Mouse (Mus musculus): ENCODE data around the gene Amt. TPM values are rescaled to one million over a fixed set of nuclear protein-coding genes. Genes with fewer than 3 reads are reported as not detected.
"Not testable (repeated sequence)": the region's sequence is repeated elsewhere in the genome, so short reads cannot be mapped to it uniquely, and the experiment has no call there.

The Amt gene
- total and polyA plus RNA-seq, 2 experiments from 2014 or later: 22.5 to 28.5 TPM

DNA sequence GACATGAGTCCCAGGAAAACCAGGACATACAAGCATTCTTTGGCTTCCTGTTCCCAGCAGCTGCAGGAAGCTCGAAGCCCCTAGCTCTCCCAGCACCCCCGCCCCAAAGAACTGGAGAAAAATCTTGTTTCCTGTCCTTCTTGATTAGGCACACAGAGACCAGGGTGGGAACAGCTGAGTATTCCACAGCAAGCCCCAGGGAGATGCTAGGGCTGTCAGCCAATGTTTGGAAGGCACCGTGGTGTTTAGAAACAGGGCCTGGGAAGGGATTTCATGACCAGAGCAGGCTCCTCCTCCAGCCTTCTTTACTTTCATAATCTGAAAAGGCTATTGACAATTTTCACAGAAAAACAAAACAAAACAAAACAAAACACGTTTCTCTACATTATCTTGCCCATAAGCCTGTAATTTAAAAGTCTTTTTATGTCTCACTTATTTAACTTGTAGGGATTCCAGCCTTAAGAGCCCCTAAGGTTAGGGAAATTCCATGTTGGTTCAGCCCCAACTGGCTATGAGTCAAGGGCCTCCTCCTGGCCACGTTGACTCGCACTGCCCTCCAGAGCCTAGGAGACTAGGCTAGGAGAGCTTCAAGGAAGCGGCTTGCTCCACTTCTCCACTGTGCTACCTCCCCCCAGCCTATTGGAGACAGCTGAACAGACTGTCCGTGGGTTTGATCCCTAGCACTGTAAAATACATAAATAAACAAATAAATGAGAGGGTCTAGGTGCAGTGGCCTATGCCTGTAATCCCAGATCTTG, 16.4 kb upstream of the Amt start:
- TF ChIP-seq CTCF (IDR thresholded peaks at IDR 0.05; ENCODE audit: low read depth): no peak
- Histone ChIP-seq H3K4me3 (ENCODE audit: low read length) (no peak overlapping the region), H3K4me2 (ENCODE audit: low read depth, low read length) (no peak overlapping the region), H3K4me1 (ENCODE audit: insufficient read depth, low read length) (no peaks in the 10 kb centered on the region), H3K27ac (no peak overlapping the region; the same call in 1 of the 2 replicates), H3K9me3 (ENCODE audit: low read length) (no peaks in the 10 kb centered on the region), H3K9ac (replicated peaks; ENCODE audit: low read length) (no peak overlapping the region), H3K36me3 (ENCODE audit: insufficient read depth, low read length) (no peaks in the 10 kb centered on the region), H3K27me3 (ENCODE audit: insufficient read depth, low read length) (no peaks in the 10 kb centered on the region)
- ATAC-seq (peak; percentile 72; the same call in 1 of the 2 replicates), DNase-seq (ENCODE audit: low spot score) (peak; percentile 72)
- 31% methylated on average over 8 of the region's 8 CpGs for WGBS

DNA sequence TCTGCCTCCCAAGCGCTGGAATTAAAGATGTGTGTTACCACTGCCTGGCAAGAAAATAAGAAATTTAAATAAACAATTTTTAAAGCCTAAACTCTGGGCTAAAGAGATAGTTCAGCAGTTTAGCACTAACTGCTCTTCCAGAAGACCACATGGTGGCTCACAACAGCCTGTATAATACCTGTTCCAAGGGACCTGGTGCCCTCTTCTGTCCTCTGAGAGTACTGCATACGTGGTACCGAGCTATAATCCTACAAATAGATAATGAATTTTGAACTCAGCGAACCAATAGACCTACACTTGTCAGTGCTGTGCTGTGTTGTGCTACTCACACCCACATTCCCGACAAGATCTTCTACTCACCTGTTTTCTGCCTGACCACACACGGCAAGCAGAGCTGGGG, 12.2 kb upstream of the Amt start:
- Histone ChIP-seq H3K36me3 (ENCODE audit: insufficient read depth, low read length) (no peaks in the 10 kb centered on the region), H3K4me2 (ENCODE audit: low read depth, low read length) (no peak overlapping the region), H3K9me3 (ENCODE audit: low read length) (no peaks in the 10 kb centered on the region), H3K4me3 (ENCODE audit: low read length) (no peak overlapping the region), H3K27ac (no peak overlapping the region), H3K9ac (replicated peaks; ENCODE audit: low read length) (no peak overlapping the region), H3K4me1 (ENCODE audit: insufficient read depth, low read length) (no peaks in the 10 kb centered on the region), H3K27me3 (ENCODE audit: insufficient read depth, low read length) (no peaks in the 10 kb centered on the region)
- 12% methylated on average over 6 of the region's 6 CpGs for WGBS
- peak; percentile 82 for ATAC-seq
- peak; percentile 86 for DNase-seq (ENCODE audit: low spot score)
- TF ChIP-seq CTCF (IDR thresholded peaks at IDR 0.05; ENCODE audit: low read depth): peak; percentile 90

DNA sequence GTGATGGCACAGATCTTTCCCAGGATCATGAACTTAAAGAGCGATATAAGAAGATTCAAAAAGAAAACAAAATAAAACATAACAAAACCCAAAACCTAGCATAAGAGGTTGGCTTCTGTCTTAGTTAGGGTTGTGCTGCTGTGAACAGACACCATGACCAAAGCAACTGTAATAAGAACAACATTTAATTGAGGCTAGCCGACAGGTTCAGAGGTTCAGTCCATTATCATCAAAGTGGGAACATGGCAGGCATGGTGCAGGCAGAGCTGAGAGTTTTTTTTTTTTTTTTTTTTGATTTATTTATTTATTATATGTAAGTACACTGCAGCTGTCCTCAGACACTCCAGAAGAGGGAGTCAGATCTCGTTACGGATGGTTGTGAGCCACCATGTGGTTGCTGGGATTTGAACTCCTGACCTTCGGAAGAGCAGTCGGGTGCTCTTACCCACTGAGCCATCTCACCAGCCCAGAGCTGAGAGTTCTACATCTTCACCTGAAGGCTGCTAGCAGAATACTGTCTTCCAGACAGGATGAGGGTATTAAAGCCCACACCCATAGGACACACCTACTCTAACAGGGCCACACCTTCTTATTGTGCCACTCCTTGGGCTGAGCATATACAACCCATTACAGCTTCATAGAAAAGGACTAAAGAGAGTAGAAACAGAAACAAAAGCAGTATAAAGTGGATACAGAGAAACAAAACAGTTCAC, 9.0 kb upstream of the Amt start:
- not testable (repeated sequence) for H3K9ac ChIP-seq (replicated peaks; ENCODE audit: low read length); H3K27me3 ChIP-seq (ENCODE audit: insufficient read depth, low read length); H3K9me3 ChIP-seq (ENCODE audit: low read length); H3K27ac ChIP-seq; ATAC-seq; H3K4me2 ChIP-seq (ENCODE audit: low read depth, low read length); H3K4me1 ChIP-seq (ENCODE audit: insufficient read depth, low read length); H3K36me3 ChIP-seq (ENCODE audit: insufficient read depth, low read length); H3K4me3 ChIP-seq (ENCODE audit: low read length); DNase-seq (ENCODE audit: low spot score)
- WGBS: 85% methylated on average over 4 of the region's 6 CpGs

DNA sequence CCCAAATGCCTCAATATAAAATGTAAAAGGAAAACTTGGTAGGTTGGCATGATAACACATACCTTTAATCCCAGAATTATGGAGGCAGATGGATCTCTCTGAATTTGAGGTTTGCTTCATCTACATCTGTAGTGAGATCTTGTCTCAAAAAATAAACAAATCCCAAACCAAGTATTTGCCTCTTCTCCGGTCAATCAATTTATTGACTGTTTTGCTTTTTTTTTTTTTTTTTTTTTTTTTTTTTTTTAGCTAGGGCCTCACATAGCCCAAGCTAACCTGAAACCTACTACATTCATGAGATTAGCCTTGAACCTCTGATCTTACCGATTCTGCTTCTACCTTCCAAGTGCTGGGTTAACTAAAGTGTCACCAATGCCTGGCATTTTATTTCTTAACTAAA, 7.3 kb upstream of the Amt start:
- no peak for TF ChIP-seq CTCF (IDR thresholded peaks at IDR 0.05; ENCODE audit: low read depth)
- Histone ChIP-seq H3K4me1 (ENCODE audit: insufficient read depth, low read length) (peaks cover 3% of the 10 kb centered on the region; the same call in 1 of the 2 replicates), H3K4me3 (ENCODE audit: low read length) (no peak overlapping the region), H3K27ac (no peak overlapping the region), H3K9ac (replicated peaks; ENCODE audit: low read length) (no peak overlapping the region), H3K9me3 (ENCODE audit: low read length) (no peaks in the 10 kb centered on the region), H3K36me3 (ENCODE audit: insufficient read depth, low read length) (peaks cover 2% of the 10 kb centered on the region; the same call in 1 of the 2 replicates), H3K27me3 (ENCODE audit: insufficient read depth, low read length) (no peaks in the 10 kb centered on the region), H3K4me2 (ENCODE audit: low read depth, low read length) (peak overlapping the region; percentile 78; the same call in 1 of the 2 replicates)
- WGBS: 65% methylated on average over 2 of the region's 2 CpGs
- ATAC-seq (no peak), DNase-seq (ENCODE audit: low spot score) (no peak)

DNA sequence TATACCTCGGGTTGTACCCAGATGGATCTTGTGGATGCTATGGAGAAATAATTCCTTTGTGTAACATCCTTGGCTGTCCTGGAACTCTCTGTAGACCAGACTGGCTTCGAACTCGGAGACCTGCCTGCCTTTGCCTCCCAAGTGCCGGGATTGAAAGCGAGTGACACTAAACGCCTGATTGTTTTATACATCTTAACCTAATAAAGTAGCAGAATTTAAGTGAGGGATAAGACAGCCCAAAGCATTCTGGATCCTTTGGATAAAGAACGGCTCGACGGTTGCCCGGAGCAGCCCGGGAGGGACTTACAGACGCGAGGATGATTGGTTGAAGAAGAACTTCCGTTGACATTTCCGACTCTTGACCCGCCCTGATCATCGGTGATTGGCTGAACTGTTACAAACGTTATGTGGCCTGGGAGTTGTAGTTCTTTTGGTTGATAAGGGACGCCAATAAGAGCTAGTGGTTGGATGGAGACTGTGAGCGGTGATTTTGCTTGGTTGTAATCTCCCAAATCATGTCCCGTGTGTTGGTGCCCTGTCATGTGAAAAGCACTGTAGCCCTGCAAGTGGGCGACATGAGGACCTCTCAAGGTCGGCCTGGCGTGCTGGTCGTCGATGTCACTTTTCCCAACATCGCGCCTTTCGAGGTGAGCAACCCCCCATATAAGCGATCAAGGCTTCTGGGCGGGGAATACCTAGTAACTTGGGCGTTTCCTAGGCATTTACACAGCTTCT, 6.5 kb upstream of the Amt start, which contains the start of gene Nicn1:
TSS of gene Nicn1 (plus strand) at position 414 of the 735 bp plus-strand sequence.
- TF ChIP-seq CTCF (IDR thresholded peaks at IDR 0.05; ENCODE audit: low read depth): peak; percentile 17; the same call in 1 of the 2 replicates
- peaks cover 10% of the 10 kb centered on the region for H3K36me3 ChIP-seq (ENCODE audit: insufficient read depth, low read length)
- DNase-seq (ENCODE audit: low spot score) (peak; percentile 98), ATAC-seq (peak; percentile 98)
- peak within 1 kb of the TSS; percentile 57 for H3K4me3 ChIP-seq (ENCODE audit: low read length)
- H3K27ac ChIP-seq: peak within 1 kb of the TSS; percentile 89
- H3K9ac ChIP-seq (replicated peaks; ENCODE audit: low read length): peak within 1 kb of the TSS; percentile 61
- peak within 1 kb of the TSS; percentile 78 for H3K4me2 ChIP-seq (ENCODE audit: low read depth, low read length)
- no peaks in the 10 kb centered on the region for H3K9me3 ChIP-seq (ENCODE audit: low read length)
- H3K27me3 ChIP-seq (ENCODE audit: insufficient read depth, low read length): no peaks in the 10 kb centered on the region
- H3K4me1 ChIP-seq (ENCODE audit: insufficient read depth, low read length): peaks cover 3% of the 10 kb centered on the region; the same call in 1 of the 2 replicates
- under 1% methylated on average over 32 of the region's 32 CpGs for WGBS

DNA sequence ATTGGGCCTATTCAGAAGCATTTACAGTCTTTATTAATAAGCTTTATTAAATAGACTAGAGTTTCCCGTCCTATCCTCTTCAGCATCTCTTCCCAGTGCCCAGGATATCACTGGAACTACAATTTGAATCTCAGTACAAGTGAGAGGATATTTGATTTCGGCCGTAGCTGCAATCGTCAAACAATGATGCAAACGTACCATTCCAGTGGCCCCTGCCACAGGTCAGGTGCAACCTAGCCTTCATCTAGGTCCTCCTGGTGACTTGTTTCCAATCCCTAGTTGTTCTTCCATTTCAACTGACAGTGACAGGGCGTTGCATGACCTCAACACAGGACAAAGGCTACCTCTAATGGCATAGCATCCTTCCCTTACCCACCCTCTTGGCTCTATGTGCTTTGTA, 5.9 kb upstream of the Amt start:
- H3K4me3 ChIP-seq (ENCODE audit: low read length): peak overlapping the region; percentile 57
- TF ChIP-seq CTCF (IDR thresholded peaks at IDR 0.05; ENCODE audit: low read depth): no peak
- 34% methylated on average over 6 of the region's 6 CpGs for WGBS
- no peaks in the 10 kb centered on the region for H3K9me3 ChIP-seq (ENCODE audit: low read length)
- peak overlapping the region; percentile 78 for H3K4me2 ChIP-seq (ENCODE audit: low read depth, low read length)
- peak overlapping the region; percentile 61 for H3K9ac ChIP-seq (replicated peaks; ENCODE audit: low read length)
- H3K36me3 ChIP-seq (ENCODE audit: insufficient read depth, low read length): peaks cover 12% of the 10 kb centered on the region
- ATAC-seq (peak; percentile 1; the same call in 1 of the 2 replicates), DNase-seq (ENCODE audit: low spot score) (no peak)
- no peaks in the 10 kb centered on the region for H3K27me3 ChIP-seq (ENCODE audit: insufficient read depth, low read length)
- peak overlapping the region; percentile 89 for H3K27ac ChIP-seq
- peaks cover 3% of the 10 kb centered on the region; the same call in 1 of the 2 replicates for H3K4me1 ChIP-seq (ENCODE audit: insufficient read depth, low read length)
